Mouse (Mus musculus): ENCODE data around the gene Pdcd1. TPM values are rescaled to one million over a fixed set of nuclear protein-coding genes. Genes with fewer than 3 reads are reported as not detected.

Pdcd1 gene
- polyA plus RNA-seq (2015; fragmentation: Nextera tagmentation; extraction: Ambion mirVana): 0.19 and 0.36 TPM in 2 replicates

DNA sequence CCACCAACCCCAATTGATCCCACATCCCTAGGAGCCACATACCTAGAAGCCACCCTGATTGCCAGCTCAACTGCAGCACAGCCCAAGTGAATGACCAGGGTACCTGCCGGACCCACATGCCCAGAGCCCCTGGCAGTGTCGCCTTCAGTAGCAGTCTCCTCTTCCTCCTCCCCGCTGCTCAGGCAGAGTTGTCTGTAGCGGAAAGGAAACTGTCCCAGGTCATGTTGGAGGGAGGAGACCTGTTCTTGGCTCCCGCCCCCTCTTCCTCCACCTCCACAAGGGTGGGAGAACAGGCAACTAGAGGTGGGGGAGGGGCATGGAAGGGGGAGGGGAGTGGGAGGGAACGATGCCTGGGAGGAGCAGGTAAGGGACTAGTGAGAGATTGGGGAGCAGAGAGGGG lies at the start of gene Pdcd1:
Pdcd1 (minus strand) TSS at position 181 of the 400 bp plus-strand sequence.

DNA sequence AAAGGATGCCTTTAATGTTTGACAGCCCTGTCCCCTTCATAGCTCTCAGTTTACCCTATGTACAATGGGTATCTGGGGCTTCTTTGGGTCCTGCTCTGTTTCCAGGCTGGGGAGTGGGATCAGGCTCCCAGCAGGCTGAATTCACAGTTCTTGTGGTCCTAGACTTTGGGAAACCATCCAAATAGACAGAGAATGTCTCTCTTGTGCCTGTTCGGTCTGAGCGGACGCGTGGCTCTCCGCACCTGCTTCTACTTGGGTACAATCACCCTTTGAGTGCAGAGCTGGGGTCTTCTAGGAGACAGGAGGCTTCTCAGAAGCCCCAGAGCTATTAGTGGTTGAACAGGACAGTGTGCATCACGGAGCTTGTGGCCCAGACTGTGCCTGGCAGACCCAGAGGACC lies 32.2 kb downstream of the Pdcd1 start, which contains the start of gene Neu4:
Neu4 (plus strand) TSS at position 301 of the 400 bp plus-strand sequence.

DNA sequence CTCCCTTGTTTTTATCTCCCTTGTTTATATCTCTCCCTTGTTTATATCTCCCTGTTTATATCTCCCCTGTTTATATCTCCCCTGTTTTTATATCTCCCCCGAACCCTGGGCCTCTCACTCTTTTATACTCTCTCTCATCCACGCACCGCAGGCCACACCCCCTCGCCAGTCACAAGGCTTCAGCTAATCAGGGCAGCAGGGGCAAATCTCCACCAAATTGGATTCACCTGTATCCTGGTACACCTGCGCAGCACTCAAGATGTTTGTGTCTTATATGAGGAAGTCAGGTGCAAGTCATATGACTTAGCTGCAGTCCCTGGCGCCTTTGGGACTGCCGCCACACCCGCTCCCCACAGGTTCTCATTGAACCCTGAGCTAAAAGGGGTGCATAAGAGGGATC lies 62.1 kb downstream of the Pdcd1 start, which contains the start of gene Gal3st2c:
Gal3st2c (plus strand) TSS at position 301 of the 400 bp plus-strand sequence.

Other genes starting within 250 kb of the Pdcd1 start
- gene Ing5, start 248.6 kb downstream of the Pdcd1 start, polyA plus RNA-seq (2015; fragmentation: Nextera tagmentation; extraction: Ambion mirVana): 11.7 and 12.3 TPM in 2 replicates
- gene D2hgdh, start 227.6 kb downstream of the Pdcd1 start, polyA plus RNA-seq (2015; fragmentation: Nextera tagmentation; extraction: Ambion mirVana): 7.0 and 7.8 TPM in 2 replicates
- gene Gal3st2, start 191.2 kb downstream of the Pdcd1 start, polyA plus RNA-seq (2015; fragmentation: Nextera tagmentation; extraction: Ambion mirVana): not detected in 2 replicates
- not detected in 2 replicates for gene Gal3st2b, start 134.2 kb downstream of the Pdcd1 start, polyA plus RNA-seq (2015; fragmentation: Nextera tagmentation; extraction: Ambion mirVana)
- not detected in 2 replicates for gene Gal3st2c, start 62.0 kb downstream of the Pdcd1 start, polyA plus RNA-seq (2015; fragmentation: Nextera tagmentation; extraction: Ambion mirVana)
- gene Neu4, start 32.1 kb downstream of the Pdcd1 start, polyA plus RNA-seq (2015; fragmentation: Nextera tagmentation; extraction: Ambion mirVana): not detected in 2 replicates